Mouse (Mus musculus): Measurements from ENCODE around the gene Pcdh15.

- TF ChIP-seq CTCF (IDR thresholded peaks at IDR 0.05; ENCODE audit: low read depth) (no peak), EP300 (IDR thresholded peaks at IDR 0.05; ENCODE audit: low read depth) (no peak)
Measured at GRCm38 (mm10) chr10:74512315-74512714, 1413.2 kb downstream of the Pcdh15 start.
